Mouse (Mus musculus): ENCODE data around the gene Polr1c.

Polr1c gene

DNA sequence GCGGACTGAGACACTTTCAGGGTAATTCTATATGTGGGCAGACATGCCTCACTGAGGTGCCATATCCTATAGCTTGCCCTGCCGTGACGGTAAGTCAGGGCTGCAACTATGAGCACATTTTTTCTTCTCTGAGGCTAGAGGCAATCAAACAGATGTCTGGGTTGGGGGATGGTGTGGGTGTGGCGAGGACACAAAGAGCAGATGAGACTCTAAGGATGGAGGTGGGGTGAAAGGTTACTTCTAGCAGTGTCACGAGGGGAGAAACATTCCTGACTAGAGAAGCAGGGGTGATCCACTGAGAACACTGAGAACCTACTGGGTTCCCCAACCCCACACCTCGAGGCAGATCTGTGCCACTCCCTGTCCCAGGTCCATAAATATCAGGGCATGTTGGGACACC is 19.1 kb upstream of the Polr1c start:
- intact Hi-C loops (cut with DNase I): loop anchor here (1.0 to 10.0 kb wide), 2 partner anchors 31 to 128 kb away; no protein-coding TSS in a partner anchor

DNA sequence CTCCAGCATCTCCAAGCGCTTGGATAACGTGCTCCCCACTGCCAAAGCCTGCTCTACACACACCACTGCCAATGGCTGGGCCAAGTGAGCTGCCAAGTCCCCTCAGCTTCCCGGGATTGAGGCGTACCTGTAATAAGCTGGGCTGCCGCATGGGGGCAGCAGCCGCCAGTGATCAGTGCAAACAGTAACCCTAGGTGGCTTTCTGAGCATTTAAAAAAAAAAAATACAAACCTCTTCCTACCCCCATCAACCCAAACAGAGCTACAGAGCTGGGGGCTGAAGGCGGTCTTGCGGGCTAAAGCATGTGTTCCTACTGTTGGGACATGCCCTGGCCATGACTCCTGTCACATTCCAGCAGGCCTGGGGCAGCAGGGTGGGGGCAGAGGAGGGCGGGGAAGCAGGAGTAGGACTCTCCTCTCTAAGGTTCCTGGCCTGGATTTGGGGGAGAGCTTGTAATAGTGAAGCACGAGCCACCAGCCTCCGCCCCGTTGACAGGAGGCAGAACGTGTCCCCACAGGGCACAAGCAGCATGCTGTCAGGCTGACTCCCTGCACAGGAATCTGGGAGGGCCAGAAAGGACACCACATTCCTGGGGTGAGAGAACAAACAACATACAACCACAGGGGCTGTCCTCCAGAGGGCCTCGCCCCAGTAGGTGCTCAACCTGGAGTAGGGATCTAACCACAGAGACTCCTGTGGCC is 18.2 kb upstream of the Polr1c start:
- intact Hi-C loops (cut with DNase I): loop anchor here (1.0 to 10.0 kb wide), 2 partner anchors 32 to 129 kb away; no protein-coding TSS in a partner anchor

DNA sequence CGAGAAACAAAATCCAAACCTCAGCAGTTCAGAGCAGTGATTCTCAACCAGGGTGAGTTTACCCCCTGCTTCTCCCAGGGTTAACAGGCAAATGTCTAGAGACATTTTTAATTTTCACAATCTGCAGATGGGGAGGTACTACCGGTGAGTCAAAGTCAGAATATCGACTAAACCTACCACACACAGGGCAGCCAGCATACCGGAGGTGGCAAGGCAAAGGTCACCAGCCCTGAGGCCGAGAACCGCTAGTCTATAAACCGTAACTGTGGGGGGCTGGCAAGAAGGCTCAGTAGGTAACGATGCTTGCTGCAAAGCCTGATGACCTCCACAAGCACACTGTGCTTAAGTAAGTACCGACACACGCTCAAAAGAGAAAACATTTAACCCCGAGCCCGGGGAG is 17.6 kb upstream of the Polr1c start:
- intact Hi-C loops (cut with DNase I): loop anchor here (10.0 kb wide), 1 partner anchor 129 kb away; no protein-coding TSS in a partner anchor

DNA sequence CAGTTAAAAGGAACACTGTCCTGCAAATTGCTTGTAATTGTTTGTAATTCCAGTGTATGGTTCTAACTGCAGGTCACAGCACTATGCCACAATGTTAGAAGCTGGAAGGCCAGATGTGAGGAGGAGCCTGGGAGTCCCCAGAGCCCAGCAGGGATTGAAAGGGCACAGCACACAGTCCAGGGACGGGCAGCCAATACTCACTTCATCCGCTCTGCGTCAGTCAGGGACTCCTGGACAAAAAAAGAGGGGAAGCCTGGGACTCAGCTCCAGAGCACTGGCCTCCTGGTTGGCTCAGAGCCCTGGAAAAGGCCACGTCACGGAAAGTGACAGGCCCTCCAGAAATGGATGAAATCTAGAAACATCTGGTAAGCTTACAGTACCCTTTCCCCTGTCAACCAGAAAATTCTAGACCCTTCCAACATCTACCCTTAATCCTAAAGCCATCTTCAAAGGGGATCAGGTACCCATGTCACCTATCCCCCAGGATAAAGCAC is 14.4 kb upstream of the Polr1c start:
- intact Hi-C loops (cut with DNase I): loop anchor here (10.0 kb wide), 1 partner anchor 133 kb away; no protein-coding TSS in a partner anchor

DNA sequence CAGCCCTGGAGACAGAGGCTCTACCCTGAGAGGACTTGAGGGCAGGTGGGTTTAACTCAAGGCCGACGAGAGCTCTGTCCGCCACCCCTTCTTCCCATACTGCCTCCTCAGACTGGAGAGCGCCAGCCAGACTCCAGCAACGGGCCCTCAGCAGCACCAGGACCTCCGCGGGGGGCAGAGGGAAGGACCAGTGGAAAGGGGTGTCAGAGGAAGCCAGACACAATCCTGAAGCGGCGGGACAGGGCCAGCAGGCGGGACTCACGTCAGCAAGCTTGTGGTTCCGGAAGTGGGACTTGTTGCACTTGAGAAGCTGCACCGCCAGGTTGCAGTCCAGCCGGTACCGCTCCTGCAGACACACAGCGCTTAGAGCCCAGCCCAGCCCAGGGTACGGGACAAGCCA is 11.8 kb upstream of the Polr1c start:
- intact Hi-C loops (cut with DNase I): loop anchor here (10.0 kb wide), 1 partner anchor 135 kb away; no protein-coding TSS in a partner anchor

DNA sequence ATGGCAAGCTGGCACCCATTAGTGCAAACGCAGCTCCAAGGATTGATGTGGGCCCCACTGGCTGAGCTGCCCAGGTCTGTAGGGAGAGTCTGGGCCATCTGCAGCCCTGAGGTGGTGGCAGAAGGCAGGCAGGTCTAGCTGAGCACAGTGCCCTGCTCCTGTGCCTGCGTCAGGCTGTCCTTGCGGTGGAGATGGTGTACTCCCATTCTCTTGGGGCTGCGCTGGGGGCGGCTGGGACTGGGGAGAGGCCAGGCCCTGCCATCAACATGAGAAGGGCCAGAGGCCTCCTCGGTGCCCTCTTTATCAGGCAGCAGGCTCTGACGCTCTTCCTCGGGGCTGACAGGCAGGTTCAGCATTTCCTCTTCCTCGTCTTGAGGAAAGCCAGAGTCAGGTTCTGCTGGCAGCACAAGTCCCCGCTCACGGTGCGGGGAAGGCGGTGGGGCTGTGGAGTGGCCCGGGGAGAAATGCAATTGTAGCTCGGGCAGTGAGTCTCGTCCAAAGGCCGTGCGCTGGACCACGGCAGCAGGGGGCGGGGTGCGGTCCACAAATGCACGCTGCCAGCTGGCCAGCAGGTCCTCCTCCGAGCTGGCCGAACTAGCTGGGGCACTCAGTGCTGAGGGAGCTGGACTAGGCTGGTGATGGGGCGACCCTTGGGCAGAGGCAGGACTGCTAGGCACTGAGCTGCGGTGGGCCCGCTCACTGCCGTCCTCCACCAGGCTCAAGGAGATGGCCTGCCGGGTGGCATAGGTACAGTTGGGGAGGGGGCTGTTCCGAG is 10.6 kb upstream of the Polr1c start:
- intact Hi-C loops (cut with DNase I): no loop called here

DNA sequence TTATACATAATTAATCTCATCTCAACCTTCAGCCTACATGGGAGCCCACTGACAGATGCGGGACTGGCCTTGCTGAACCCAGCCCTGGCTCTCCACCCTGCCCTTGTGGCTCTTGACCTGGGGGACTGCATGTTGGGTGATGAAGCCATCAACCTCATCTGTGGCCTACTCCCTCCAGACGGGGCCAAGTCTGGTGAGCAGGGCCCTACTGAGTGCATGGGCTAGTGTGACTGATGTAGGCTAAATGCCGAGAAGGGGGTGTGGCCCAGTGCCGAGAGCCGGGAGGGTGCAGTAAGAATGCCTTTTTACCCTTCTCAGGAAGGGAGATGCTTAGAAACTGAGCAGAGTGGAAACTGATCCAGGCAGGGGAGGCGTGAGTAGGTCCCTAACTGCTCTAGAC is 7.3 kb upstream of the Polr1c start:
- intact Hi-C loops (cut with DNase I): no loop called here

DNA sequence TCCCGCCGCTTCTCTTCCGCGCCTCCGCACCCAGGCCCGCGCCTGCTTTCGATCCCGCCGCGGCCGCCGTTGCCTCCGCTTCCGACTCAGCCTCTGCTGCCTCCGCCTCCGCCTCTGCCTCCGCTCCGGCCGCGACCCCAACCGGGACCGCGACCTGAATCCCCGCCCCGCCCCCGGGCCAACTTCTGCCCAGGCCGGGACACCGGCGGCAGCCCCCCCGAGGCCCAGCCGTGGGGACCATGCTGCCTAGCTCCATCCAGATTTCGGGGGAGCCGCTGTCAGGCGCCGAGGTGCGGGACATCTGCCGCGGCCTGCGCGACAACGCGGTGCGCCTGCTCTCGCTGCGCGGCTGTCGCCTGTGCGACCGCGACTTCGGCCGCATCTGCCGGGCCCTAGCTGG is 6.3 kb upstream of the Polr1c start:
- intact Hi-C loops (cut with DNase I): loop anchor here (5.0 kb wide), 1 partner anchor 72 kb away; no protein-coding TSS in a partner anchor

DNA sequence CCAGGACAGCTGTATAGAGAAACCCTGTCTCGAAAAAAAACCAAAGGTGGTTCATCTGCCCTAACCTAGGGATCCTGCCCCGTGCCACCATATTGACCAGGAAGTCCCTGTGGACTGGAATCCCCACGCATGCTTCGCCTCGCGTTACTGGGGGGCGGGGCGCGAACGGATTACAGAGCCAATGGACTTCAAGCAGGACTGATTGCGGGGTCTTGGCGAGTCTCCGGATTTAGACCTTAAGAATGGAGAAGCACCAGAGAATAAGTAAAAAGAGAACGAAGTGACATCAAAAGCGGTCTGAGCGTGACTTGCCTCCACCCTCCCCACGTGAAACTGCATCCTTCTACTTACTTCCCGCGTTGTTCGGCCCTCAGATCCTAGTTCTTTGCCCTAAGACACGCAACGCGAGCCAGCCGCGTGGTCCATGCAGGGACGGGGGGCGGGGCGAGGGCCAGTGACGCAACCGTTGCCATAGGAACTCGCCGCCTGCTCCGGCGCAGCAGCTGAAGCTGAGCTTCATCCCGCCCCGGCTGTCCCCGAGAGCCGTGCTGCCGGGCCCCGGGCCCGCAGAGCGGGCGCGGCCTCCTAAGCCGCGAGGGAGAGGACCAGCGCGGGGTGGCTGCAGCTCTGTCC is 5.7 kb upstream of the Polr1c start, which contains the start of gene Lrrc73:
Gene Lrrc73, plus strand, starts transcription at position 80 of the 633 bp plus-strand sequence.
- intact Hi-C loops (cut with DNase I): loop anchor here (5.0 kb wide), 1 partner anchor 71 kb away; no protein-coding TSS in a partner anchor

DNA sequence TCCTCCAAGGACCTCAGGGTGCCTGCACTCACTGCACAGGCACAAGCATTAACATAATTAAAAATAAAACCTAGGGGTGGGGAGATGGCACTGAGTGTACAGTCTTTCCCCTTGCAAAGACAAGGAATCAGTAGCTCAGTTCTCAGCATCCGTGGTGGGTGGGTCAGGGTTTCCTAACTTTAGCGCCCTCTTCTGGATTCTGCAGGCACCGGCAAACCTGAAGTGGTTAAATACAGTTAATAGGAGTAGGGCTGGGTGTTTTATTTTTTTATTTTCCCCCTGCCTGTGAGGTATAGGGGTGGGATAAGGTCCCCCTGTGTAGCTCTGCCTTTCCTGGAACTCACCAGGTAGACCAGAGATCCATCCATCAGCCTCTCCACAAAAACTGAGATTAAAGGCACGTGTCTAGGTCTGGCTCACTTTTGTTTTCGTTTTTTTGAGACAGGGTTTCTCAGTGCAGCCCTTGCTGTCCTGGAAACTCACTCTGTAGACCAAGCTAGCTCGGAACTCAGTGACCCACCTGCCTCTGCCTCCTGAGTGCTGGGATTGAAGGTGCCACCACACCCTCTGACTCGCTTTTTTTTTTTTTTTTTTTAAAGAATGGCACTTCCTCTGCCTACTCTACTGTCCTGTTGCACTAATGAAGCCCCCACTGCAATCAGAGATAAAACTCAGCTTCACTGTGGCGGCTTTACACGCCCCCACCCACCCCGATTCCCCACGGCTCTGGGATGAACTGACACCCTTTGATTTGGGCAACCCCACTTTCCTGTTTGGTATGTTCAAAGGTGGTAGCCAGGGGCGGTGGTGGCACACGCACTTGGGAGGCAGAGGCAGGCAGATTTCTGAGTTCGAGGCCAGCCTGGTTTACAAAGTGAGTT is 5.0 kb upstream of the Polr1c start:
- intact Hi-C loops (cut with DNase I): loop anchor here (5.0 kb wide), 1 partner anchor 71 kb away; no protein-coding TSS in a partner anchor

DNA sequence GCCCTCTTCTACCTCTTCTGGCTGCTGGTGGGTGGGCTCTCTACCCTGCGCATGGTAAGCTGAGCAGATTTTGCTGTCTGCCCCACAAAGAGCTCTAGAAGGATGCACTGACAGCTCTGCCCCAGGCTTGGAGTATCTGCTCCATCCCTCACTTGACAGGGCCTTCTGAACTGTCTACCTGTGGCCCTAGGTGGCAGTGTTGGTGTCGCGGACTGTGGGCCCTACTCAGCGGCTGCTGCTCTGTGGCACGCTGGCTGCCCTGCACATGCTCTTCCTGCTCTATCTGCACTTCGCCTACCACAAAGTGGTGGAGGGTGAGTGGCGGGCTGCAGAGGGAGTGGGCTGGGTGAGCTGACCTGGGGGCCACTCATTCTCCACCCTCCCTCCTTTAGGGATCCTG is 3.3 kb upstream of the Polr1c start:
- intact Hi-C loops (cut with DNase I): loop anchor here (5.0 kb wide), 1 partner anchor 69 kb away; no protein-coding TSS in a partner anchor

DNA sequence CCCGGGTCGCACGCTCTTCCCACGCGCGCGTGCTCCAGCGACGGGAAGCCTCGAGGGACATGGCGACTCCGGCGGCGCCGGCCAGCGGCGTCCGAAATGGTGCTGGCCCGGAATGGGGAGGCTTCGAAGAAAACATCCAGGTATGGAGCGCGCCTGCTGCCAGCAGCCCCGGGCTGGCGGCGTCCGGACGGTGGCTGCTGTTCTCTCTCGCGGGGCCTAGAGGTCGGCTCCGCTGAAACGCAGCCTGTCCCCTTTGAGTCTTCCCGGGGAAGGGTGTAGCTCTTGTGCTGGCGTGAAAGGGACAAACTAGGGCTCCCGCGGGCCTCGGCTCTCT is 302 bp upstream of the Polr1c start:
- intact Hi-C loops (cut with DNase I): loop anchor here (5.0 kb wide), 1 partner anchor 46 kb away; the partner anchor contains the start of genes Polh and Xpo5

DNA sequence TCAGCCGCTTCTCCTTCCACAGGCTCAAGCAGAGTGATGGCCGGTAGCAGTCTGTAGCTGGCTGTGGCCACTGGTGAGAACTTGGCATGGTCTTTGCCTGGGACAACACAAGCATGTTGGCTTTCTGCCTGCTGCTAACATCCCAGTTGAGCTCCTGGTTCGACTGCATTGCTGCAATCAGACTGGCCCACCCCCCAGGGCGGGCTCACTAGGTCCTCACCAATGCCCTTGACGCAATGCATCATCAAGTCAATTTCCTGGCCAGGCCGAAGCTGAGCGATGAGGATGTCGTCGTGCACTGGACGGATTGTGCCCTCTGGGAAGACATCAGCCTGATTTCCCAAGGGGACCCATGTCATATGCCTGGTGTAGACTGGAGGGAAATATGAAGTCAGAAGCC is 3.3 kb downstream of the Polr1c start:
- intact Hi-C loops (cut with DNase I): no loop called here

DNA sequence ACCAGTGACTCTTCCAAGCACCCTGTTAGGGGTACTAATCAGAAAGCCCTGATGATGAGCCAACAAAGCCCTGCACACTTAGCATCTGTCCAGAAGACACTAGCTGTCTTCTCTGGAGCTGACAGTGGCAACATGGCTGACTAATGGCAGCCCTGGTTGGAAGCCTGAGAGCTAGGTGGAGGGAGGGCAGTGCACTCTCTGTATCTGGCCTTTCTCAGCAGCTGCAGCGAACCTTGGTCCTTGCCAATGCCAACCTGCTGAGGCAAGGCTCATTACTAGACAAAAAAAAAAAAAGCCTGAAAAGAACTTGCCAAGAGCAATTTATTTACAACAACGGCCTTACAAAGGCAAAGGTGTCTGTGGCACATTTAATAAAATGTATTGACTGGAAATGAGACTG is 4.2 kb downstream of the Polr1c start:
- intact Hi-C loops (cut with DNase I): no loop called here

DNA sequence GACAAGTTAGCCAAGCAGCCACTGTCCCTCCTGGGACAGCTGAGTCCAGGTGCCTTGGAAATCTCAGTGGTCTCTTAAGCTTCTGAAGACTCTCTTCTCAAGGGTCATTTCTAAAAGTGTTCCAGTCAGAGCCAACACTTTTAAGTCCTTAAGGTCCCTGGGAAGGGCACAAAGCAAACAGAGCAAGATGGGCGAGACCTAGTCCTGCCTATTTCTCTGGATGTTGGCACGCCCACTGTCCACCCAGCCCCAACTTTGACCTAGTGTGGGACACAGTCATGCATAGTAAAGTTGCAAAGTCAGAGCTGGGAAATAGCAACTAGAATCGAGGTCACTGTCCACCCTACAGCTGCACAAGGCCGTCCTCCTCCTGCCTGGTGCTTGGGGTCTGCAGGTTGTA is 4.9 kb downstream of the Polr1c start:
- intact Hi-C loops (cut with DNase I): no loop called here

DNA sequence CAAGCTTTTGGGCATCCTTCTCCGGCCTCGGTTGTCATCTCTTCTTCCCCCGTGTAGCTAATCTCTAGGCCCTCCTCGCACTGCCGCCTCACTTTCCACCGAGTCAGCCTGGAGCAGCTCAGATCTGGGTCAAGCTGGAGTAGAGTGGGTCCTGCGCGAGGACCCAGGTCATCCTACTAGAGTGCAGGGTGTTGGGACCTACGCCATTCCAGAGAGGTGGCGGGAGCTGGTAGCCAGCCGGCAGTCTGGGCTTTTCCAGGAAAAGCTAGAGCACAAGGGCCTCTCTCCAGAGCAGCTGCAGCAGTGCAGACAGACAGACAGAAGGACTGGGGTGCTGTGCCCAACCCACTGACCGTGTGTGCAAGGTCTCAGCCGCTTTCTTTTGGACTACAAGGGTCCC is 5.6 kb downstream of the Polr1c start:
- intact Hi-C loops (cut with DNase I): no loop called here

DNA sequence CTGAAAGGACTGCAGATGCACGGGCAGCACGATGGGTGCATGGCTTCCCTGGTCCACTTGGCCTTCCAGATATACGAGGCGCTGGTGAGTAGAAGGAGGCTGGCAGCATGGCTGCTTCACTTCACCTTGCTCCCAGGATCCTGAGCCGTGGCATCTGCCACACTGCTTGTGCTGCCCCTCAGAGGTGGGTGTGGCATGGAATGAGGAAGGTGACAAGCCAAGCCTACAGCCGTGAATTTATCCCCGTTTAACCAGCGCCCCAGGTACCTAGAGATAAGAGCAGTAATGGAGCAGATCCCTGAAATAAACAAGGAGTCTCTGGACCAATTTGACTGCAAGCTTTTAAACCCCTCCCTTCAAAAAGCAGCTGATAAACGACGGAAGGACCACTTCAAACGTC is 6.4 kb downstream of the Polr1c start:
- intact Hi-C loops (cut with DNase I): no loop called here

DNA sequence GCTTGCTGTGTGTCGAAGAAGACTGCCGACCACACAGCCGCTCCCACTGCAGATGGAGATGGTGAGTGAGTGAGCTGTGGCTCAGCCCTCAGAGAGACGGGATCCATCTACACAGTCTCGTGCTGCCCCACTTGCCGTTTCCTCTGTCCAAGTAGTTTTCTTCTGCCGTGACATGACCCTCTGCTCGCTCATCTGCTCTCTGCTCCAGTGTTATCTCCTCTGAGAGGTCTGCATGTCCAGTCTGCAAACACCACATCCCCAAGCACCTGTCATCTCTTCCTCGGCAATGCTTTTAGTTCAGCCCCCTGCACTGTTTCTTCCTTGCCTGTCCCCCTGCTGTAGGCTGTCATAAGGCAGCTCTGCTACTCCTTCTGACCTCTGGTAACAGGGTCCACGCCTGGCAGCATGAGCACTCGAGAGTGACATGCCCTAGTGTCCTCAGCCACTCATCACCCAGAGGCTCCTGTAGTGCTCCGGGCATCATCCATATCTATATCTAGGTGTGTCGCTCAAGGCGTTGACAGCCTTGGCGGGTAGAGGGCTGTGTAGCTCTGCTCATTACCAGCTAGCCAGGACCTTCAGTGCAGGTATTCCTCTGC is 8.2 kb downstream of the Polr1c start:
- intact Hi-C loops (cut with DNase I): no loop called here

DNA sequence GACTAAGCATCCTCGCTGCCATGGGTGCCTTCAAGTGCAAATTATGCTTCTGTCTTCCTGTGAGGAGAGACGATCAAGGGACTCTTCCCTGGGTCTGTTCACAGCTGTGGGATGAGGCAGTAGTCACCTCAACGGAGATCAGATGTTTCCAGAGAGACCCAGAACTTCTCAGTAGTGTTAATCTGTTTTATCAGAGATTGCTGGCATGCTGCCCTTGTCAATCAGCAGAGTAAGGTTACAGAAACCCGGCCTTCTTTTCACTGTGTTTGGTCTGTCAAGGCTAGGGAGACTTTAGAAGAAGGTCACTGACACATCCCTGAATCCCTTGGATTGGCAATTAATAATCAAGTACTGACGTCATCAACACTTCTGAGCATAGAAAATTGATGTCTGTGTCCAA is 10.4 kb downstream of the Polr1c start:
- intact Hi-C loops (cut with DNase I): no loop called here

DNA sequence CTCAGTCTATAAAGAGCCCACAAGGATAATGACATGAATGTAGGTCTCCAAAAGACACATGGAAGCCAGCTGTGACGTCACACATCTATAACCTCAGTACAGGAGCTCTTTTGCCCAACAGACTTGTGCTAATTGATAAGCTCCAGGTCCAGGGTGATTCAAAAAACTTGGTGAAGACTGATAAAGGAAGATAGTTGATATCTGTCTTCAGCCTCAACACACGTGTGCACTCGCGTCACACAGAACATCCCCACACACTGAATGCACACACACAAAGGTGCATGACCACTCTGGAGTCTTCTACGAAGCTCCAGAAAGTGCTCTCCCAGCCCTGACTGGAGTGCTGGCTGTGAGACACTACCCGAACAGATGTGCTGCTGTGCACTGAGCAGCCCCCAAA is 10.8 kb downstream of the Polr1c start:
- intact Hi-C loops (cut with DNase I): no loop called here
